Mouse (Mus musculus) embryonic facial prominence, embryonic 10.5 days (tissue): Measurements from ENCODE around the gene 5730522E02Rik. TPM values are rescaled to one million over a fixed set of nuclear protein-coding genes. Genes with fewer than 3 reads are reported as not detected.

Source experiments
- DNase-seq: peaks from one replicate; pipeline ENCODE4 v3.0.0-alpha.2; 2017; ENCODE audit warnings: low spot score
- H3K27ac ChIP-seq: fragments of 300-500 bp; sonication (generic); replicated peaks from 2 replicates; pipeline ENCODE4 v1.5.1; 2016; ENCODE audit warnings: mild to moderate bottlenecking
- H3K27me3 ChIP-seq: fragments of 300-500 bp; sonication (generic); replicated peaks from 2 replicates; pipeline ENCODE4 v1.6.1; 2016; ENCODE audit warnings: low read depth, mild to moderate bottlenecking; ENCODE audit not compliant: poor library complexity, severe bottlenecking
- H3K36me3 ChIP-seq: fragments of 300-500 bp; sonication (generic); replicated peaks from 2 replicates; pipeline ENCODE4 v1.6.1; 2016; ENCODE audit warnings: mild to moderate bottlenecking, moderate library complexity
- H3K4me1 ChIP-seq: fragments of 300-500 bp; sonication (generic); 2 replicates; pipeline ENCODE4 v1.6.1; 2016
- H3K4me3 ChIP-seq: fragments of 300-500 bp; sonication (generic); 2 replicates; pipeline ENCODE4 v1.5.1; 2016; ENCODE audit warnings: mild to moderate bottlenecking, moderate library complexity
- H3K9me3 ChIP-seq: fragments of 300-500 bp; sonication (generic); 2 replicates; pipeline ENCODE4 v1.6.1; 2016; ENCODE audit warnings: mild to moderate bottlenecking
- WGBS: fragments of 180-500 bp; shearing (Covaris S2); methylation state at CpG from one replicate; pipeline ENCODE4 v1.1.7; 2016; 5-methylcytosine and 5-hydroxymethylcytosine counted together
- polyA plus RNA-seq: library from polyadenylated mRNA; unstranded; fragments of >200 nt; fragmentation: Nextera tagmentation; extraction: Ambion mirVana; gene quantifications from 2 replicates; pipeline ENCODE4 v1.2.1, GENCODE M21; 2016

5730522E02Rik gene
- polyA plus RNA-seq, 1 experiment from 2014 or later = 6.5 TPM

- H3K4me1 ChIP-seq = no peaks in the 10 kb centered on the region
- no peak overlapping the region for H3K27ac ChIP-seq
- DNase-seq = no peak
- H3K9me3 ChIP-seq = no peaks in the 10 kb centered on the region
- H3K36me3 ChIP-seq = no peaks in the 10 kb centered on the region
- no peak overlapping the region for H3K4me3 ChIP-seq
- WGBS = 77% methylated on average over 4 of the region's 4 CpGs
- H3K27me3 ChIP-seq = no peaks in the 10 kb centered on the region
Observed at GRCm38 (mm10) chr11:25940716-25941294, 269.8 kb downstream of the 5730522E02Rik start.

- Histone ChIP-seq H3K27ac (no peak overlapping the region), H3K4me3 (no peak overlapping the region), H3K27me3 (no peaks in the 10 kb centered on the region), H3K4me1 (no peaks in the 10 kb centered on the region), H3K9me3 (no peaks in the 10 kb centered on the region), H3K36me3 (no peaks in the 10 kb centered on the region)
- no peak for DNase-seq
- 92% methylated on average over 2 of the region's 2 CpGs for WGBS
Observed at GRCm38 (mm10) chr11:25926267-25926666, 284.3 kb downstream of the 5730522E02Rik start.

- WGBS = 80% methylated on average over 2 of the region's 2 CpGs
- Histone ChIP-seq H3K4me3 (no peak overlapping the region), H3K4me1 (no peaks in the 10 kb centered on the region), H3K36me3 (no peaks in the 10 kb centered on the region), H3K27ac (no peak overlapping the region), H3K9me3 (no peaks in the 10 kb centered on the region), H3K27me3 (no peaks in the 10 kb centered on the region)
- DNase-seq = no peak
Observed at GRCm38 (mm10) chr11:25902321-25902720, 308.2 kb downstream of the 5730522E02Rik start.

GRCm38 (mm10) chr11:25901666-25902065 is 308.9 kb downstream of the 5730522E02Rik start:
- 85% methylated on average over 2 of the region's 2 CpGs for WGBS
- Histone ChIP-seq H3K4me3 (no peak overlapping the region), H3K4me1 (no peaks in the 10 kb centered on the region), H3K27ac (no peak overlapping the region), H3K27me3 (no peaks in the 10 kb centered on the region), H3K36me3 (no peaks in the 10 kb centered on the region), H3K9me3 (no peaks in the 10 kb centered on the region)
- DNase-seq = no peak

- Histone ChIP-seq H3K36me3 (no peaks in the 10 kb centered on the region), H3K27ac (no peak overlapping the region), H3K9me3 (no peaks in the 10 kb centered on the region), H3K27me3 (no peaks in the 10 kb centered on the region), H3K4me3 (no peak overlapping the region), H3K4me1 (no peaks in the 10 kb centered on the region)
- DNase-seq = no peak
- 88% methylated on average over 3 of the region's 3 CpGs for WGBS
Observed at GRCm38 (mm10) chr11:25893906-25894305, 316.7 kb downstream of the 5730522E02Rik start.

GRCm38 (mm10) chr11:25872983-25873382 is 337.6 kb downstream of the 5730522E02Rik start:
- no peaks in the 10 kb centered on the region for H3K36me3 ChIP-seq
- no peak overlapping the region for H3K4me3 ChIP-seq
- no peak overlapping the region for H3K27ac ChIP-seq
- DNase-seq = no peak
- no peaks in the 10 kb centered on the region for H3K27me3 ChIP-seq
- H3K4me1 ChIP-seq = peaks cover 6% of the 10 kb centered on the region; the same call in 1 of the 2 replicates
- H3K9me3 ChIP-seq = no peaks in the 10 kb centered on the region

GRCm38 (mm10) chr11:25872317-25872716 is 338.2 kb downstream of the 5730522E02Rik start:
- Histone ChIP-seq H3K27ac (no peak overlapping the region), H3K27me3 (no peaks in the 10 kb centered on the region), H3K9me3 (no peaks in the 10 kb centered on the region), H3K4me3 (no peak overlapping the region), H3K36me3 (no peaks in the 10 kb centered on the region), H3K4me1 (peaks cover 6% of the 10 kb centered on the region; the same call in 1 of the 2 replicates)
- no peak for DNase-seq
- 31% methylated on average over 4 of the region's 4 CpGs for WGBS

GRCm38 (mm10) chr11:25866292-25866691 is 344.3 kb downstream of the 5730522E02Rik start:
- Histone ChIP-seq H3K9me3 (no peaks in the 10 kb centered on the region), H3K27me3 (peaks cover 10% of the 10 kb centered on the region; the same call in 1 of the 2 replicates), H3K4me1 (no peaks in the 10 kb centered on the region), H3K4me3 (no peak overlapping the region), H3K27ac (no peak overlapping the region), H3K36me3 (no peaks in the 10 kb centered on the region)
- no peak for DNase-seq
- 79% methylated on average over 2 of the region's 2 CpGs for WGBS

GRCm38 (mm10) chr11:25862686-25863085 is 347.9 kb downstream of the 5730522E02Rik start:
- no peaks in the 10 kb centered on the region for H3K4me1 ChIP-seq
- peak; percentile 83 for DNase-seq
- H3K27ac ChIP-seq = peak overlapping the region; percentile 31; the same call in 1 of the 2 replicates
- 7% methylated on average over 9 of the region's 9 CpGs for WGBS
- H3K4me3 ChIP-seq = no peak overlapping the region
- no peaks in the 10 kb centered on the region for H3K9me3 ChIP-seq
- peaks cover 10% of the 10 kb centered on the region; the same call in 1 of the 2 replicates for H3K27me3 ChIP-seq
- no peaks in the 10 kb centered on the region for H3K36me3 ChIP-seq

- no peak overlapping the region for H3K27ac ChIP-seq
Observed at GRCm38 (mm10) chr11:25856629-25857568, 353.7 kb downstream of the 5730522E02Rik start.

GRCm38 (mm10) chr11:25855794-25856193 is 354.8 kb downstream of the 5730522E02Rik start:
- WGBS = 64% methylated on average over 9 of the region's 9 CpGs
- Histone ChIP-seq H3K4me3 (no peak overlapping the region), H3K4me1 (peaks cover 23% of the 10 kb centered on the region), H3K36me3 (no peaks in the 10 kb centered on the region), H3K27ac (no peak overlapping the region), H3K9me3 (no peaks in the 10 kb centered on the region), H3K27me3 (no peaks in the 10 kb centered on the region)
- DNase-seq = no peak

More at GRCm38 (mm10) chr11:25856629-25857568, 353.7 kb downstream of the 5730522E02Rik start:
- Histone ChIP-seq H3K27me3 (no peaks in the 10 kb centered on the region), H3K4me1 (peaks cover 23% of the 10 kb centered on the region), H3K36me3 (no peaks in the 10 kb centered on the region), H3K4me3 (no peak overlapping the region), H3K9me3 (no peaks in the 10 kb centered on the region)
- no peak for DNase-seq
- 51% methylated on average over 16 of the region's 16 CpGs for WGBS

- Histone ChIP-seq H3K9me3 (no peaks in the 10 kb centered on the region), H3K27me3 (no peaks in the 10 kb centered on the region), H3K4me3 (no peak overlapping the region), H3K36me3 (no peaks in the 10 kb centered on the region), H3K27ac (no peak overlapping the region), H3K4me1 (peaks cover 23% of the 10 kb centered on the region)
- WGBS = 87% methylated on average over 10 of the region's 10 CpGs
- DNase-seq = no peak
Observed at GRCm38 (mm10) chr11:25854216-25854615, 356.3 kb downstream of the 5730522E02Rik start.

GRCm38 (mm10) chr11:25853032-25853431 is 357.5 kb downstream of the 5730522E02Rik start:
- 29% methylated on average over 5 of the region's 5 CpGs for WGBS
- DNase-seq = no peak
- H3K4me1 ChIP-seq = peaks cover 23% of the 10 kb centered on the region

More at GRCm38 (mm10) chr11:25853032-25853431, 357.5 kb downstream of the 5730522E02Rik start:
- no peak overlapping the region for H3K27ac ChIP-seq
- no peaks in the 10 kb centered on the region for H3K27me3 ChIP-seq
- H3K4me3 ChIP-seq = no peak overlapping the region
- H3K9me3 ChIP-seq = no peaks in the 10 kb centered on the region
- no peaks in the 10 kb centered on the region for H3K36me3 ChIP-seq
